Mouse (Mus musculus) CD4-positive, CD25-positive, alpha-beta regulatory T cell, adult 4 months (primary cell): ENCODE data around the gene Il7r. TPM values are rescaled to one million over a fixed set of nuclear protein-coding genes. Genes with fewer than 3 reads are reported as not detected.
"Not testable (repeated sequence)": the region's sequence is repeated elsewhere in the genome, so short reads cannot be mapped to it uniquely, and the experiment has no call there.

Experiments
- ATAC-seq: one replicate; pipeline ENCODE4 v1.8.0; 2017
- polyA plus RNA-seq, 2 experiments: library from polyadenylated mRNA; unstranded; fragments of 100-300 nt; shearing (Covaris generic); gene quantifications; one replicate each; pipeline ENCODE4 v1.2.1; 2017

Gene Il7r
- polyA plus RNA-seq: 100 to 1,000 TPM; 218 to 281 TPM

GRCm38 (mm10) chr15:9530076-9530475 is at the start of gene Il7r:
TSS of gene Il7r (minus strand) at chr15:9530176.
- no peak for ATAC-seq

- ATAC-seq: peak; percentile 32
Measured at GRCm38 (mm10) chr15:9577303-9577702, 47.3 kb upstream of the Il7r start.

- ATAC-seq: peak; percentile 79
Measured at GRCm38 (mm10) chr15:9574796-9575195, 44.8 kb upstream of the Il7r start.

GRCm38 (mm10) chr15:9573361-9573760 is 43.4 kb upstream of the Il7r start:
- ATAC-seq: no peak

GRCm38 (mm10) chr15:9572664-9573063 is 42.7 kb upstream of the Il7r start:
- peak; percentile 19 for ATAC-seq

GRCm38 (mm10) chr15:9571896-9572295 is 41.9 kb upstream of the Il7r start:
- peak; percentile 27 for ATAC-seq

- ATAC-seq: peak; percentile 21
Measured at GRCm38 (mm10) chr15:9567316-9567715, 37.3 kb upstream of the Il7r start.

GRCm38 (mm10) chr15:9565396-9565795 is 35.4 kb upstream of the Il7r start:
- no peak for ATAC-seq

GRCm38 (mm10) chr15:9564156-9564555 is 34.2 kb upstream of the Il7r start:
- ATAC-seq: peak; percentile 66

GRCm38 (mm10) chr15:9557264-9557663 is 27.3 kb upstream of the Il7r start:
- not testable (repeated sequence) for ATAC-seq

GRCm38 (mm10) chr15:9548951-9549350 is 19.0 kb upstream of the Il7r start:
- no peak for ATAC-seq

- ATAC-seq: peak; percentile 60
Measured at GRCm38 (mm10) chr15:9535200-9535599, 5.2 kb upstream of the Il7r start.

GRCm38 (mm10) chr15:9533356-9533902 is 3.5 kb upstream of the Il7r start:
- peak; percentile 73 for ATAC-seq

- ATAC-seq: peak; percentile 37
Measured at GRCm38 (mm10) chr15:9529646-9530045, 330 bp downstream of the Il7r start.

- ATAC-seq: peak; percentile 66
Measured at GRCm38 (mm10) chr15:9528186-9528935, 1.6 kb downstream of the Il7r start.

GRCm38 (mm10) chr15:9526412-9526811 is 3.6 kb downstream of the Il7r start:
- ATAC-seq: peak; percentile 24

- ATAC-seq: no peak
Measured at GRCm38 (mm10) chr15:9524907-9525306, 5.1 kb downstream of the Il7r start.

- ATAC-seq: peak; percentile 9
Measured at GRCm38 (mm10) chr15:9523956-9524355, 6.0 kb downstream of the Il7r start.

GRCm38 (mm10) chr15:9523059-9523458 is 6.9 kb downstream of the Il7r start:
- no peak for ATAC-seq

GRCm38 (mm10) chr15:9492077-9492476 is 37.9 kb downstream of the Il7r start:
- no peak for ATAC-seq

GRCm38 (mm10) chr15:9489417-9490118 is 40.4 kb downstream of the Il7r start:
- ATAC-seq: no peak

GRCm38 (mm10) chr15:9473188-9473587 is 56.8 kb downstream of the Il7r start:
- ATAC-seq: no peak

GRCm38 (mm10) chr15:9472618-9473017 is 57.4 kb downstream of the Il7r start:
- ATAC-seq: peak; percentile 38

- ATAC-seq: peak; percentile 60
Measured at GRCm38 (mm10) chr15:9472167-9472566, 57.8 kb downstream of the Il7r start.
